Mouse (Mus musculus): ENCODE measurements around the gene Nup85. TPM values are rescaled to one million over a fixed set of nuclear protein-coding genes. Genes with fewer than 3 reads are reported as not detected.

The Nup85 gene
- polyA plus RNA-seq, 2 experiments: 144 to 184 TPM

- H3K27ac ChIP-seq (replicated peaks; ENCODE audit: low read depth, low read length): no peak overlapping the region
- no peak for ATAC-seq (ENCODE audit: low FRiP score, low read depth)
- WGBS: 77% methylated on average over 10 of the region's 10 CpGs
These were observed 18.8 kb downstream of the Nup85 start for GRCm38 (mm10) chr11:115582913-115583606.

GRCm38 (mm10) chr11:115584376-115585073 lies 20.3 kb downstream of the Nup85 start:
- DNase-seq (ENCODE audit: low spot score) (no peak), ATAC-seq (ENCODE audit: low FRiP score, low read depth) (no peak)
- 80% methylated on average over 10 of the region's 10 CpGs for WGBS
- Histone ChIP-seq H3K9me3 (ENCODE audit: control insufficient read depth, low read length) (no peaks in the 10 kb centered on the region), H3K4me3 (replicated peaks; ENCODE audit: low read length) (no peak overlapping the region), H3K4me1 (ENCODE audit: control insufficient read depth, insufficient read depth, low read length) (no peaks in the 10 kb centered on the region), H3K27ac (replicated peaks; ENCODE audit: low read depth, low read length) (no peak overlapping the region), H3K27me3 (ENCODE audit: control insufficient read depth, insufficient read depth, low read length) (no peaks in the 10 kb centered on the region), H3K9ac (ENCODE audit: low read depth, low read length, severe bottlenecking) (no peak overlapping the region), H3K4me2 (replicated peaks; ENCODE audit: low read depth, low read length, severe bottlenecking) (no peak overlapping the region), H3K36me3 (ENCODE audit: control insufficient read depth, insufficient read depth, low read length) (peaks cover 87% of the 10 kb centered on the region)
- TF ChIP-seq POLR2A (IDR thresholded peaks at IDR 0.05; ENCODE audit: borderline replicate concordance, extremely low read depth, insufficient read depth, insufficient read length): no peak

More at GRCm38 (mm10) chr11:115582913-115583606, 18.8 kb downstream of the Nup85 start:
- no peak for DNase-seq (ENCODE audit: low spot score)
- H3K4me2 ChIP-seq (replicated peaks; ENCODE audit: low read depth, low read length, severe bottlenecking): no peak overlapping the region
- no peak for TF ChIP-seq POLR2A (IDR thresholded peaks at IDR 0.05; ENCODE audit: borderline replicate concordance, extremely low read depth, insufficient read depth, insufficient read length)
- no peaks in the 10 kb centered on the region for H3K4me1 ChIP-seq (ENCODE audit: control insufficient read depth, insufficient read depth, low read length)
- H3K4me3 ChIP-seq (replicated peaks; ENCODE audit: low read length): no peak overlapping the region
- H3K9me3 ChIP-seq (ENCODE audit: control insufficient read depth, low read length): no peaks in the 10 kb centered on the region
- no peak overlapping the region for H3K9ac ChIP-seq (ENCODE audit: low read depth, low read length, severe bottlenecking)
- H3K27me3 ChIP-seq (ENCODE audit: control insufficient read depth, insufficient read depth, low read length): no peaks in the 10 kb centered on the region
- peaks cover 94% of the 10 kb centered on the region for H3K36me3 ChIP-seq (ENCODE audit: control insufficient read depth, insufficient read depth, low read length)

GRCm38 (mm10) chr11:115585573-115586100 lies 21.4 kb downstream of the Nup85 start:
- Histone ChIP-seq H3K4me2 (replicated peaks; ENCODE audit: low read depth, low read length, severe bottlenecking) (no peak overlapping the region), H3K9ac (ENCODE audit: low read depth, low read length, severe bottlenecking) (no peak overlapping the region), H3K9me3 (ENCODE audit: control insufficient read depth, low read length) (no peaks in the 10 kb centered on the region), H3K27me3 (ENCODE audit: control insufficient read depth, insufficient read depth, low read length) (no peaks in the 10 kb centered on the region), H3K27ac (replicated peaks; ENCODE audit: low read depth, low read length) (no peak overlapping the region), H3K4me3 (replicated peaks; ENCODE audit: low read length) (no peak overlapping the region), H3K36me3 (ENCODE audit: control insufficient read depth, insufficient read depth, low read length) (peaks cover 90% of the 10 kb centered on the region), H3K4me1 (ENCODE audit: control insufficient read depth, insufficient read depth, low read length) (no peaks in the 10 kb centered on the region)
- WGBS: 87% methylated on average over 7 of the region's 7 CpGs
- DNase-seq (ENCODE audit: low spot score) (no peak), ATAC-seq (ENCODE audit: low FRiP score, low read depth) (no peak)
- TF ChIP-seq POLR2A (IDR thresholded peaks at IDR 0.05; ENCODE audit: borderline replicate concordance, extremely low read depth, insufficient read depth, insufficient read length): no peak

DNA sequence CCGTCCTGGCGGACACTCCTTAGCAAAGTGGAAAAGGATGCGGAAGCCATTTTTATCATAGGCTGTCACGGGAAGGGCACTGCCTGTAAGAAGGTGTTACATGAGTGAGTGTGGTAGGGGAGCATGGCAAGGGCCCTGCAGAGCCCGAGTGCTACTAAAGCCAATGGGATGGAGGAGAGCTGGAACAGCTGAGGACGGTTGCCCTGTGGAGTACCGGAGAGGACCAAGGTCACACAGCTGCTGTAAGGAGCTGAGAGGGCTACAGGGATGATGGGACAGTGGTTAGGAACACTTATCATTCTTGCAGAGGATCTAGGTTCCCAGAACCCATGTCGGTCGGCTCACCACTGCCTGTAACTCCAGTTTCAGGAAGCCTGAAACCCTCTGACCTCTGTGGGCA lies 22.2 kb downstream of the Nup85 start:
- ATAC-seq (ENCODE audit: low FRiP score, low read depth): no peak
- Histone ChIP-seq H3K27ac (replicated peaks; ENCODE audit: low read depth, low read length) (no peak overlapping the region), H3K4me2 (replicated peaks; ENCODE audit: low read depth, low read length, severe bottlenecking) (no peak overlapping the region), H3K9ac (ENCODE audit: low read depth, low read length, severe bottlenecking) (no peak overlapping the region), H3K4me3 (replicated peaks; ENCODE audit: low read length) (no peak overlapping the region), H3K36me3 (ENCODE audit: control insufficient read depth, insufficient read depth, low read length) (peaks cover 91% of the 10 kb centered on the region), H3K9me3 (ENCODE audit: control insufficient read depth, low read length) (no peaks in the 10 kb centered on the region), H3K4me1 (ENCODE audit: control insufficient read depth, insufficient read depth, low read length) (no peaks in the 10 kb centered on the region), H3K27me3 (ENCODE audit: control insufficient read depth, insufficient read depth, low read length) (no peaks in the 10 kb centered on the region)
- 89% methylated on average over 9 of the region's 9 CpGs for WGBS
- no peak for DNase-seq (ENCODE audit: low spot score)
- TF ChIP-seq POLR2A (IDR thresholded peaks at IDR 0.05; ENCODE audit: borderline replicate concordance, extremely low read depth, insufficient read depth, insufficient read length): no peak

DNA sequence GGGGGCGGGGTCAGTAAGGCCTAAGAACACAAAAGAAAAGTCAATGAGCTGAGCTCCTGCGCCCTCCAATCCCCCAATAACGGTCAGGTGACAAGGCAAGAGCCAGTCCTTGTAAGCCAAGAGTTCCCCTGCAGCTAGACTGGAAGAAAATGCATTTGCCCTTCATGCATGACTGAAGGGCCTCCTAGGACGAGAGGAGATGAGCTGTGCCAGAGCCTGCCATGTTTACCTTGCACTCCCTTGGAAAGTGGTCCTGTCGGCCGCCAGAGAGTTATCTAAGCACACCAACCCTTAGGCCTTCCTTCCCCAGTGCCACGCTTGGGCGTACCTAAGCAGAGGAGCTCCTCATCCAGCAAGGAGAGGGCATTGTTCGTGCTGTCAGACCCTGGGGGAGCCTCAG lies 23.8 kb downstream of the Nup85 start:
- Histone ChIP-seq H3K4me3 (replicated peaks; ENCODE audit: low read length) (no peak overlapping the region), H3K27me3 (ENCODE audit: control insufficient read depth, insufficient read depth, low read length) (no peaks in the 10 kb centered on the region), H3K9ac (ENCODE audit: low read depth, low read length, severe bottlenecking) (no peak overlapping the region), H3K9me3 (ENCODE audit: control insufficient read depth, low read length) (no peaks in the 10 kb centered on the region), H3K4me2 (replicated peaks; ENCODE audit: low read depth, low read length, severe bottlenecking) (no peak overlapping the region), H3K36me3 (ENCODE audit: control insufficient read depth, insufficient read depth, low read length) (peaks cover 91% of the 10 kb centered on the region), H3K4me1 (ENCODE audit: control insufficient read depth, insufficient read depth, low read length) (no peaks in the 10 kb centered on the region), H3K27ac (replicated peaks; ENCODE audit: low read depth, low read length) (no peak overlapping the region)
- TF ChIP-seq POLR2A (IDR thresholded peaks at IDR 0.05; ENCODE audit: borderline replicate concordance, extremely low read depth, insufficient read depth, insufficient read length): no peak
- no peak for DNase-seq (ENCODE audit: low spot score)
- ATAC-seq (ENCODE audit: low FRiP score, low read depth): no peak
- WGBS: 93% methylated on average over 9 of the region's 9 CpGs
